Mouse (Mus musculus): Measurements from ENCODE around the gene Igdcc3.

The Igdcc3 gene

GRCm38 (mm10) chr9:65140491-65140890, 498 bp upstream of the Igdcc3 start:
- DNase-seq (ENCODE audit: low spot score in 2 of 2), result no peak

GRCm38 (mm10) chr9:65141306-65141975, 452 bp downstream of the Igdcc3 start:
- DNase-seq (ENCODE audit: low spot score in 2 of 2), result no peak

GRCm38 (mm10) chr9:65141976-65142318, 958 bp downstream of the Igdcc3 start:
- no peak for DNase-seq (ENCODE audit: low spot score in 2 of 2)

GRCm38 (mm10) chr9:65142399-65142798, 1.4 kb downstream of the Igdcc3 start:
- no peak for DNase-seq (ENCODE audit: low spot score in 2 of 2)

GRCm38 (mm10) chr9:65146001-65146400, 5.0 kb downstream of the Igdcc3 start:
- no peak for DNase-seq (ENCODE audit: low spot score in 2 of 2)

GRCm38 (mm10) chr9:65148507-65148906, 7.5 kb downstream of the Igdcc3 start:
- no peak for DNase-seq (ENCODE audit: low spot score in 2 of 2)

GRCm38 (mm10) chr9:65152711-65153330, 11.8 kb downstream of the Igdcc3 start:
- no peak for DNase-seq (ENCODE audit: low spot score in 2 of 2)

- DNase-seq (ENCODE audit: low spot score in 2 of 2), result no peak
Measured at GRCm38 (mm10) chr9:65153331-65153711, 12.3 kb downstream of the Igdcc3 start.

- DNase-seq (ENCODE audit: low spot score in 2 of 2), result no peak
Measured at GRCm38 (mm10) chr9:65154692-65155455, 13.9 kb downstream of the Igdcc3 start.

- DNase-seq (ENCODE audit: low spot score in 2 of 2), result no peak
Measured at GRCm38 (mm10) chr9:65156604-65157003, 15.6 kb downstream of the Igdcc3 start.

GRCm38 (mm10) chr9:65157631-65158030, 16.6 kb downstream of the Igdcc3 start:
- DNase-seq (ENCODE audit: low spot score in 2 of 2), result no peak

GRCm38 (mm10) chr9:65161188-65161587, 20.2 kb downstream of the Igdcc3 start:
- no peak for DNase-seq (ENCODE audit: low spot score in 2 of 2)

GRCm38 (mm10) chr9:65161881-65162280, 20.9 kb downstream of the Igdcc3 start:
- no peak for DNase-seq (ENCODE audit: low spot score in 2 of 2)

- DNase-seq (ENCODE audit: low spot score in 2 of 2), result no peak
Measured at GRCm38 (mm10) chr9:65162711-65163639, 22.0 kb downstream of the Igdcc3 start.

GRCm38 (mm10) chr9:65164870-65165269, 23.9 kb downstream of the Igdcc3 start:
- no peak for DNase-seq (ENCODE audit: low spot score in 2 of 2)

GRCm38 (mm10) chr9:65166386-65166785, 25.4 kb downstream of the Igdcc3 start:
- no peak for DNase-seq (ENCODE audit: low spot score in 2 of 2)

- no peak for DNase-seq (ENCODE audit: low spot score in 2 of 2)
Measured at GRCm38 (mm10) chr9:65168534-65168933, 27.5 kb downstream of the Igdcc3 start.

GRCm38 (mm10) chr9:65168952-65169351, 28.0 kb downstream of the Igdcc3 start:
- DNase-seq (ENCODE audit: low spot score in 2 of 2), result no peak

- DNase-seq (ENCODE audit: low spot score in 2 of 2), result no peak
Measured at GRCm38 (mm10) chr9:65172654-65173053, 31.7 kb downstream of the Igdcc3 start.

- no peak for DNase-seq (ENCODE audit: low spot score in 2 of 2)
Measured at GRCm38 (mm10) chr9:65175234-65175938, 34.4 kb downstream of the Igdcc3 start.
